Mouse (Mus musculus) neural tube, embryonic 14.5 days (tissue): ENCODE measurements around the gene Usp35. TPM values are rescaled to one million over a fixed set of nuclear protein-coding genes. Genes with fewer than 3 reads are reported as not detected.

ENCODE experiments used
- ATAC-seq: fragments of 200-750 bp; cut with Nextera tagmentation; 2 replicates; pipeline ENCODE4 v1.8.0; 2017; ENCODE audit warnings: low read depth, mild to moderate bottlenecking, moderate TSS enrichment, moderate library complexity
- H3K27ac ChIP-seq: fragments of 300-500 bp; sonication (generic); 2 replicates; pipeline ENCODE4 v1.5.1; 2014; ENCODE audit warnings: low read depth, mild to moderate bottlenecking, control low read depth, low read length, moderate library complexity, mixed read lengths
- H3K27me3 ChIP-seq: fragments of 300-500 bp; sonication (generic); 2 replicates; pipeline ENCODE4 v1.6.1; 2014; ENCODE audit warnings: low read length; ENCODE audit not compliant: control insufficient read depth, insufficient read depth
- H3K36me3 ChIP-seq: fragments of 300-500 bp; sonication (generic); 2 replicates; pipeline ENCODE4 v1.6.1; 2014; ENCODE audit warnings: low read length, mixed read lengths; ENCODE audit not compliant: control insufficient read depth, insufficient read depth
- H3K4me1 ChIP-seq: fragments of 300-500 bp; sonication (generic); 2 replicates; pipeline ENCODE4 v1.6.1; 2014; ENCODE audit warnings: low read length; ENCODE audit not compliant: control insufficient read depth, insufficient read depth
- H3K4me2 ChIP-seq: fragments of 300-500 bp; sonication (generic); 2 replicates; pipeline ENCODE4 v1.6.1; 2014; ENCODE audit warnings: mild to moderate bottlenecking, low read depth, low read length, control low read depth
- H3K4me3 ChIP-seq: fragments of 300-500 bp; sonication (generic); 2 replicates; pipeline ENCODE4 v1.5.1; 2014; ENCODE audit warnings: low read depth, low read length, control low read depth, mixed read lengths
- H3K9ac ChIP-seq: fragments of 300-500 bp; sonication (generic); replicated peaks from 2 replicates; pipeline ENCODE4 v1.6.1; 2014; ENCODE audit warnings: low read depth, mild to moderate bottlenecking, control low read depth, low read length, mixed read lengths
- H3K9me3 ChIP-seq: fragments of 300-500 bp; sonication (generic); 2 replicates; pipeline ENCODE4 v1.6.1; 2016; ENCODE audit warnings: low read length; ENCODE audit not compliant: control insufficient read depth
- WGBS: fragments of 180-500 bp; shearing (Covaris S2); extraction: QIAGEN DNeasy Blood & Tissue Kit; methylation state at CpG from one replicate; pipeline ENCODE4 v1.1.7; 2014; 5-methylcytosine and 5-hydroxymethylcytosine counted together
- polyA plus RNA-seq: library from polyadenylated mRNA; unstranded; fragments of >200 nt; fragmentation: Nextera tagmentation; extraction: Ambion mirVana; gene quantifications from 2 replicates; pipeline ENCODE4 v1.2.1, GENCODE M21; 2014

Gene Usp35
- polyA plus RNA-seq, 1 experiment from 2014 or later: 4.6 TPM

DNA sequence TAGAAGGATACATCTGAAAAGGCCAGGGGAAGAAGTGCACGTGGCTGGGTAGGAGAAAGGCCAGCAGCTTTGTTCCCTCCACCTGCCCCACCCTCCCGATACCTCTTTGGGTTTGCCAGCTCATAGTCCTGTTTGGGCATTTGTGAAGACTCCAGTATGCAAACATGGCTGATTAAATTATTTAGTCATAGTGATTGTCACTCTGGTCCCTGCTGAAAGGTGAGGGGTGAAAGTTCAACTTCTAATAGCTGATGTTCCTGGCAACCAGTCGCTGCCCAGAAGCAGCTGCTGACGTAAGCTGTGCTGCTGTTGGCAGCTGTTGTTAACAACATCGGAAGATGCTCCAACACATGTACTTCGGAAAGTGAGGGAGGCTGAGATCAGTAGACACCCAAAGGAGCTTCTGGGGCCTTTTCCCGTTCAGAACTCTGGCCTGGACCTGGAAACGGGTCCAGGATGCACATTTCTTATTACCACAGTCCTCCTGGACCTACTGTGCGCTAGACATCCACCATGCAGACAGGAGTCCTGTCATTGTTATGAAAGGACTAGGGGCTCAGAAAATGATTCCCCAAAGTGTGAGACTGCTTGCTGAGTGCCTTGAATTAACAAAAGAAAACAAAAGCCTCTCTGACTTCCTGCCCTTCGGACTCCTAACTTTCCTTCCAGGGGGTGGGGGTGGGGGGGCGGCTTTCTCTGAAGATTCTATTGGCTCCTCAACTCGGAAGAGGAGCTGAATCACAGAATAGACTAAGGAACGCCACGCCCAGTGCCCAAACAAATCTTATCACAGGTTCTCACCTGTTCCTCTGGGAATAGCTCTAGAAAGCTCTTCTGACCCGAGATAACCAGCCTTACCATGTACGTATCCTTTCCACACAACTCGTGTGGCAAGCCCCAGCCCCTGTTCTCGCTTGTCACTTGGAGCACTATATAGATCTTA is 9.4 kb upstream of the Usp35 start:
- no peak for ATAC-seq
- H3K4me2 ChIP-seq: no peak overlapping the region
- H3K4me1 ChIP-seq: 0 out of 2 replicates have a peak, but pooled peaks cover 3% of the 10 kb centered on the region
- no peak overlapping the region for H3K27ac ChIP-seq
- no peaks in the 10 kb centered on the region for H3K27me3 ChIP-seq
- no peak overlapping the region for H3K4me3 ChIP-seq
- no peak overlapping the region for H3K9ac ChIP-seq
- H3K36me3 ChIP-seq: no peaks in the 10 kb centered on the region
- 70% methylated on average over 18 of the region's 18 CpGs for WGBS
- H3K9me3 ChIP-seq: no peaks in the 10 kb centered on the region

DNA sequence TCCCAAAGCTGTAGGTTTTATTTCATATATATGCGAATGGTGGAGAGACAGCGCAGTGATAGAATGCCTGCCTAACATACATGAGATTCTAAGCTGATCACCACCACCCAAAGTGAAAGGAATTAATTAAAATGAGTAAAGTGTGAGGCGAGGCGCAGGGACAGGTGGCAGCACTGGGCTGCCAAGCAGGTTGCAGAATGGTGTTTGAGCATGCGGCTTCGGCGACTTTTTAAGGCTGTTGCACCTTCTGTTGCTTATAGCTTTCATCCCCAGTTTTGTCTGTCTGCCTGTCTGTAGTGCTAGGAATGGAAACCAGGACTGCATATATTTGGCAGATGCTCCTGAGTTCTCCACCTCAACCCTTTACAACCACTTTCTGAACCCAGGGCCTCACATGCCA is 7.8 kb upstream of the Usp35 start:
- Histone ChIP-seq H3K9ac (no peak overlapping the region), H3K4me2 (no peak overlapping the region), H3K27ac (no peak overlapping the region), H3K36me3 (no peaks in the 10 kb centered on the region), H3K9me3 (no peaks in the 10 kb centered on the region), H3K27me3 (no peaks in the 10 kb centered on the region), H3K4me1 (no peaks in the 10 kb centered on the region), H3K4me3 (no peak overlapping the region)
- 90% methylated on average over 7 of the region's 7 CpGs for WGBS
- no peak for ATAC-seq

DNA sequence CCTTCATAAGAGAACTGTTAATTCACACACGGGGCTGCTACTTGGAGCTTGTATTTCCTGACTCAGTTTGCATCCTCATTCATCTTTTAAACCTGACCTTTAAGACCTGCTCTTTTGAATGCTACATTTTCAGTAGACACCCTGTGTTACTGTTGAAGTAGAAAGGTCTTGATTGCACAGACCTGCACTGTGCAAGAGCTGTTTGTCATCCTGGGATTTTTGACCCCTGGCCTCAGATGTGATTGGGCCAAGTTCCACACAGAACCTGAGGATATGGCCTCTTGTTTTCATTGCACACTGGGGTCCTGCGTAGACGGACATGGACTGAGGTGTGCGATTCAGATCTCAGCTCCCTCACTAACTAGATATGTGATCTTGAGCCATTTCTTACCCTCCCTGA is 6.8 kb upstream of the Usp35 start:
- Histone ChIP-seq H3K9ac (no peak overlapping the region), H3K36me3 (no peaks in the 10 kb centered on the region), H3K27me3 (no peaks in the 10 kb centered on the region), H3K4me3 (no peak overlapping the region), H3K4me2 (no peak overlapping the region), H3K9me3 (no peaks in the 10 kb centered on the region), H3K27ac (no peak overlapping the region), H3K4me1 (no peaks in the 10 kb centered on the region)
- WGBS: 88% methylated on average over 4 of the region's 4 CpGs
- ATAC-seq: no peak

DNA sequence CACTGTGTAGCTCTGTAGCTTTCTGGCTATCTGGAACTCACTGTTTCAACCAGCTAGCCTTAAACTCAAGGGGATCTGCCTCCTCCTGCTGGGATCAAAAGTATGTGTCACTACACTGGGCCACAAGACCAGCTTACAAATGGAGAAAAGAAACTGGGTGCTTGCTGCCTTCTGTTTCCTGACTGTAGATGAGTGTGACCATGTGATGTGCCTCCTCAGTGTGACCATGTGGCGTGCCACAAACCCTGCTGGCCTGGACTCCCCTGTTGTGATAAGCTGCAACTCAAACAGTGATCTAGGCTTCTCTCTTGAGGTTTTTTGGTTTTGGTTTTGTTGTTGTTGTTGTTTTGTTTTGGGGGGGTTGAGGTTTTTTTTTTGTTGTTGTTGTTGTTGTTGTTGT is 4.9 kb upstream of the Usp35 start:
- Histone ChIP-seq H3K27ac (no peak overlapping the region), H3K9ac (no peak overlapping the region), H3K36me3 (no peaks in the 10 kb centered on the region), H3K27me3 (no peaks in the 10 kb centered on the region), H3K4me3 (no peak overlapping the region), H3K4me1 (0 out of 2 replicates have a peak, but pooled peaks cover 5% of the 10 kb centered on the region), H3K9me3 (no peaks in the 10 kb centered on the region), H3K4me2 (no peak overlapping the region)
- no peak for ATAC-seq
- 84% methylated on average over 1 of the region's 1 CpGs for WGBS

DNA sequence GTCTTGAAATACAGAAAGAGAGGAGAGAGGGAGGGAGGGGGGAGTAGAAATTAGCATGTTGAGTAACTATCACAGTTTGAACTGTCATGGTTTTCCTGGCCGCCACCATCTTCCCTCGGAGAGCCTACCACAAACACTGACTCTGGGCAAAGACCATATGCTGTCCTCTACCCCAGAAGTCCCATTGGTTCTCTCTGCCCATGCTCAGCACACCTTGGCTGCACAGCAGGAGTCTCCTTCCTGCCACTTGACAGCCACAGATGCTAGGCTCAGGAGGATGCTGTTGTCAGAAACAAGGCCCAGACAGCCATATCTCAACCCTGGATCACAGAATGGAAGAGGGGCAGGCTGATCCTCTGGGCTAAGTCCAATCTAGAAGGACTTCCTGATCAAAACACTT is 2.6 kb upstream of the Usp35 start:
- Histone ChIP-seq H3K9me3 (no peaks in the 10 kb centered on the region), H3K9ac (no peak overlapping the region), H3K4me3 (no peak overlapping the region), H3K27ac (no peak overlapping the region), H3K4me1 (peaks cover 13% of the 10 kb centered on the region; the same call in 1 of the 2 replicates), H3K4me2 (no peak overlapping the region), H3K27me3 (no peaks in the 10 kb centered on the region), H3K36me3 (no peaks in the 10 kb centered on the region)
- ATAC-seq: no peak
- 94% methylated on average over 2 of the region's 2 CpGs for WGBS

DNA sequence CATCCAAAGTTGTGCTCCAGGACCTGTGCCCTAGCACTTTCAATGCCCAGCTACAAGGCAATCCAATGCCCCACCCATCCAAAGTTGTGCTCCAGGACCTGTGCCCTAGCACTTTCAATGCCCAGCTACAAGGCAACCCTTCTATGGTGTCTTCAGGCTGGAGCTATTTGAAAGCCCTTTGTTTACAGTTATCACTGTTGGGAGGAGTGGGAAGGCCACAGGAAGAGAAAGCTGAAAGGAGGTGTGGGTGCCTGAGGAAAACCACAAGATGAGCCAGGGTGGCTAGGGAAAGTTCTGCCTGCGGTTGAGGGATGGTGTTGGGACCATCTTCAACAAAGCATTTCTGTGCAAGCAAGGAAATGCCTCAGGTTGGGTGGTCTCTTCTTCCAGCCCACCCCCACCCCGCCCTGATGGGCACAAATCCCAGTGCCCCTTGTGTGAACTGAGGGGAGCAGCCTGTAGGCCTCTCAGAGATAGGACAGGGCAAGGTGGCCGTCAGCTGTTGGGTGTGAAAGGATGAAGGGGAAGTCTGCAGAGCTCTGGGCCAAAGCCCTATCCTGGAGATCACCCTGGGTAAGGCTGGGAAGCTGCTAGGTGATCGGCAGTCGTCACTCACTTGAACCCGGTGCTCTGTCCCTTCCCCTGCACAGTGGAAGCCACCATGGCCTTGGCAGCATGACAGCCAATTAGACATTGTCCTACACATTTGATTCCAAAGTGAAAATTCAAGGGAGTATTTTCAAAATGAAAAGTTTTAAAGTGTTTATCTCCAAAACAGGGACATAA is 1.5 kb upstream of the Usp35 start:
- Histone ChIP-seq H3K4me1 (peaks cover 13% of the 10 kb centered on the region; the same call in 1 of the 2 replicates), H3K27me3 (no peaks in the 10 kb centered on the region), H3K9me3 (no peaks in the 10 kb centered on the region), H3K36me3 (no peaks in the 10 kb centered on the region), H3K9ac (no peak overlapping the region), H3K4me3 (peak overlapping the region; percentile 76; the same call in 1 of the 2 replicates), H3K27ac (no peak overlapping the region), H3K4me2 (peak overlapping the region; percentile 58)
- WGBS: 91% methylated on average over 6 of the region's 6 CpGs
- no peak for ATAC-seq

DNA sequence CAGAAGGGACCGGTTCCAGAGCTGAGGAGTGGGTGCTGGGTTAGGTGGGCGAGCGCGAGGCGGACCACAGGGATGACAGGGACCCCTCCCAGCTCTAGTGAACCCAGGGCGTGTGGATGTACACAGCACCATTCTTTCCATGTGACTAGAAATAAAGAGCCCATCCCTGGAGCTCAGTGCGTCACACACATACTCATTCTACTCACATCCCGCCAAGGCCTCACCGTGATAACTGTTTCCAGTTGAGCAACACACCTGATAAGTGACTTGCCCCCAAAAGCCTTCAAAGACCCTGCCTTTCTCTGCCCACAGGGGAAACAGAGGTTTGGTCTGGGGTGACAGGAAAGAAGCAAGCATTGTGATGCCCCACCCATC is 834 bp upstream of the Usp35 start:
- peak overlapping the region; percentile 58 for H3K4me2 ChIP-seq
- H3K4me1 ChIP-seq: peaks cover 13% of the 10 kb centered on the region; the same call in 1 of the 2 replicates
- H3K9me3 ChIP-seq: no peaks in the 10 kb centered on the region
- 2% methylated on average over 9 of the region's 9 CpGs for WGBS
- peak overlapping the region; percentile 76 for H3K4me3 ChIP-seq
- no peak for ATAC-seq
- H3K27me3 ChIP-seq: no peaks in the 10 kb centered on the region
- H3K36me3 ChIP-seq: no peaks in the 10 kb centered on the region
- H3K27ac ChIP-seq: no peak overlapping the region
- peak overlapping the region; percentile 71 for H3K9ac ChIP-seq

DNA sequence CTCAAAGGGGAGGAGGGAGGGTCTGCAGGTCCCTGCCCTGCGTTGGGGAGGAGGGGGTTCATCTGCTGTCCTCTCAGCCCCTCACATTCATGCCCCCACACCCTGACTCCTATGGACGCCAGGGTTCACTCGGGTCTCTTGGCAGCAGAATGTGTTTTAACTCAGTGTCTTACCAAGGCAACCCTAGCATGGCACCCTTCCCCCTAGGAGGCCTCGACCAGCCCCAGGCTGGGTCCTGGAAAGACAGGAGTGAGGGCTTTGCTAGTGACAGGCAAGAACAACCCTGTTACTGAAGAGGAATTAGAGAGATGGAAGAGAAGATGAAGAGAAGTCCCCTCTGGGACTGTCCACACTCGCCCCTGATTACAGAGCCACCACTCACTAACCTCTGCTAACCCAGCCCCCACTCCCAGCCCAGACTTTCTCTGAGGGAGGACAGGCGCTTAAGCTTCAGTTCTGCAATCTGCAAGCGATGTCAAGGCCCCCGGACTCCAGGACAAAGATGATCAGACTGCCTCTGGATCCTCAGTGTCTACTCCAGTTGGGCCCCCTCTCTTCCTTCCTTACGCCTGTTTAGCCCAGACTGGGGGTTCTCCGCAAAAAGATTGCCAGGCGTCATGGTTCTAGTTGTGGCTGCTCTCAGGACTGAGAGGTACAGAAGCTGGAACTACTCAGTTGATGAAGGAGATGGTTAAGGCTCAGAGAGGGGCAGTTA is 732 bp downstream of the Usp35 start:
- H3K9ac ChIP-seq: peak overlapping the region; percentile 71; the same call in 1 of the 2 replicates
- H3K36me3 ChIP-seq: no peaks in the 10 kb centered on the region
- peak overlapping the region; percentile 76 for H3K4me3 ChIP-seq
- peaks cover 13% of the 10 kb centered on the region; the same call in 1 of the 2 replicates for H3K4me1 ChIP-seq
- 66% methylated on average over 11 of the region's 11 CpGs for WGBS
- peak overlapping the region; percentile 47 for H3K4me2 ChIP-seq
- no peak for ATAC-seq
- no peaks in the 10 kb centered on the region for H3K9me3 ChIP-seq
- H3K27me3 ChIP-seq: peaks cover 5% of the 10 kb centered on the region
- no peak overlapping the region for H3K27ac ChIP-seq
